In genomic region chr2:141565986-141566385, GRCm38 (mm10) we compare ENCODE assay signal across 25 mouse cellular contexts.
"Had no signal": no experiment of that assay in that cellular context is flagged by ENCODE, and none has a peak within 500 bp of the region (broad histone marks: within the 10 kb centered on the region; RNA-seq: fewer than 3 reads in every experiment).

No protein-coding gene starts in this region.

- H3K4me2 ChIP-seq: heart, embryonic 12.5 days; hindbrain, embryonic 12.5 days; hindbrain, embryonic 14.5 days; intestine, embryonic 15.5 days; limb, embryonic 15.5 days; liver, embryonic 12.5 days had no signal

- H3K27me3 ChIP-seq: heart, embryonic 12.5 days; hindbrain, embryonic 12.5 days; intestine, embryonic 15.5 days; limb, embryonic 15.5 days; liver, embryonic 12.5 days had no signal

- H3K9ac ChIP-seq: heart, embryonic 12.5 days; hindbrain, embryonic 12.5 days; hindbrain, embryonic 14.5 days; intestine, embryonic 15.5 days; limb, embryonic 15.5 days; liver, embryonic 12.5 days; liver, embryonic 14.5 days had no signal

- DNase-seq: gastrocnemius, adult 2 months; gastrocnemius, postnatal 10 days; gastrocnemius, postnatal 25 days; heart, adult 18-20 months; heart, postnatal 10 days; heart, postnatal 4 days; kidney, adult 18-20 months; kidney, adult 8-10 months; kidney, postnatal 10 days; kidney, postnatal 25 days; kidney, postnatal 4 days had no signal

- ATAC-seq: hindbrain, embryonic 16.5 days; inflammation-experienced regulatory T-cells, adult 6 months; intestine, embryonic 15.5 days; intestine, postnatal 0 days; liver, embryonic 12.5 days had no signal

- H3K9me3 ChIP-seq: heart, embryonic 10.5 days; heart, embryonic 12.5 days; hindbrain, embryonic 10.5 days; hindbrain, embryonic 12.5 days; intestine, embryonic 15.5 days; limb, embryonic 15.5 days; liver, embryonic 12.5 days had no signal

- H3K4me1 ChIP-seq: heart, embryonic 10.5 days; heart, embryonic 12.5 days; hindbrain, embryonic 10.5 days; hindbrain, embryonic 12.5 days; intestine, embryonic 15.5 days; liver, embryonic 12.5 days had no signal

- H3K27ac ChIP-seq: gastrocnemius, adult 2 months; heart, embryonic 10.5 days; hindbrain, embryonic 10.5 days; hindbrain, embryonic 12.5 days; hindbrain, embryonic 14.5 days; intestine, embryonic 15.5 days; layer of hippocampus, adult 2 months; left cerebral cortex, adult 2 months; limb, embryonic 15.5 days; liver, embryonic 12.5 days; liver, embryonic 14.5 days had no signal

- H3K4me3 ChIP-seq: gastrocnemius, adult 2 months; heart, embryonic 10.5 days; heart, embryonic 12.5 days; hindbrain, embryonic 10.5 days; hindbrain, embryonic 12.5 days; intestine, embryonic 15.5 days; layer of hippocampus, adult 2 months; left cerebral cortex, adult 2 months; limb, embryonic 15.5 days; liver, embryonic 12.5 days had no signal

- H3K36me3 ChIP-seq: heart, embryonic 10.5 days; heart, embryonic 12.5 days; hindbrain, embryonic 10.5 days; hindbrain, embryonic 12.5 days; intestine, embryonic 15.5 days; limb, embryonic 15.5 days; liver, embryonic 12.5 days had no signal
